In genomic region chr4:87652314-87652934, GRCm38 (mm10) we compare ENCODE assay signal across 20 mouse cellular contexts.
DNase-seq lines count a peak whose midpoint lies in the region; ATAC-seq lines count a peak whose summit lies in the region.
"Had no signal": no experiment of that assay in that cellular context is flagged by ENCODE, and none has a peak within 500 bp of the region (broad histone marks: within the 10 kb centered on the region; RNA-seq: fewer than 3 reads in every experiment).

No protein-coding gene starts in this region.

- H3K27me3 ChIP-seq in intestine, embryonic 16.5 days (replicated peaks; ENCODE audit: control insufficient read depth, insufficient read depth, low read length), result no peaks in the 10 kb centered on the region
- H3K27me3 ChIP-seq in intestine, embryonic 15.5 days (replicated peaks), result no peaks in the 10 kb centered on the region
- H3K27me3 ChIP-seq in forebrain, embryonic 11.5 days (ENCODE audit: control insufficient read depth, insufficient read depth, low read length), result no peaks in the 10 kb centered on the region
- no peaks in the 10 kb centered on the region for H3K27me3 ChIP-seq in forebrain, embryonic 14.5 days (replicated peaks; ENCODE audit: control insufficient read depth, insufficient read depth, low read length)
- H3K27me3 ChIP-seq: CH12.LX; embryonic facial prominence, embryonic 12.5 days; heart, embryonic 13.5 days; hindbrain, embryonic 12.5 days; Patski had no signal

- no peak overlapping the region for H3K4me2 ChIP-seq in intestine, embryonic 16.5 days (ENCODE audit: low read depth, low read length)
- no peak overlapping the region for H3K4me2 ChIP-seq in intestine, embryonic 15.5 days (replicated peaks)
- no peak overlapping the region for H3K4me2 ChIP-seq in forebrain, embryonic 11.5 days (ENCODE audit: low read depth, low read length, severe bottlenecking)
- no peak overlapping the region for H3K4me2 ChIP-seq in forebrain, embryonic 14.5 days (ENCODE audit: low read length)
- H3K4me2 ChIP-seq: embryonic facial prominence, embryonic 12.5 days; heart, embryonic 13.5 days; hindbrain, embryonic 12.5 days had no signal

- H3K27ac ChIP-seq in intestine, embryonic 16.5 days (ENCODE audit: low read length), result no peak overlapping the region
- no peak overlapping the region for H3K27ac ChIP-seq in intestine, embryonic 15.5 days
- H3K27ac ChIP-seq in forebrain, embryonic 11.5 days (ENCODE audit: low read depth, low read length), result peak overlapping the region; percentile 18; the same call in 1 of the 2 replicates
- peak overlapping the region; percentile 36; the same call in 1 of the 2 replicates for H3K27ac ChIP-seq in forebrain, embryonic 14.5 days (ENCODE audit: low read depth, low read length)
- H3K27ac ChIP-seq: embryonic facial prominence, embryonic 12.5 days; heart, embryonic 13.5 days; hindbrain, embryonic 12.5 days had no signal

- H3K4me1 ChIP-seq in intestine, embryonic 16.5 days (ENCODE audit: control insufficient read depth, insufficient read depth, low read length), result peaks cover 5% of the 10 kb centered on the region
- peaks cover 6% of the 10 kb centered on the region for H3K4me1 ChIP-seq in intestine, embryonic 15.5 days (replicated peaks)
- H3K4me1 ChIP-seq in forebrain, embryonic 11.5 days (replicated peaks; ENCODE audit: control insufficient read depth, insufficient read depth, low read length), result peaks cover 12% of the 10 kb centered on the region; the same call in 1 of the 2 replicates
- peaks cover 36% of the 10 kb centered on the region for H3K4me1 ChIP-seq in forebrain, embryonic 14.5 days (ENCODE audit: control insufficient read depth, insufficient read depth, low read length)

- ATAC-seq in intestine, embryonic 16.5 days, result 0 out of 2 replicates have a peak, but pooled peaks have one; percentile 37
- ATAC-seq in intestine, embryonic 15.5 days, result no peak
- no peak for ATAC-seq in forebrain, embryonic 11.5 days (replicated peaks; ENCODE audit: low FRiP score)
- no peak for ATAC-seq in forebrain, embryonic 14.5 days
- ATAC-seq: hindbrain, postnatal 0 days; Patski had no signal

- DNase-seq in forebrain, embryonic 11.5 days (ENCODE audit: low spot score), result peak; percentile 44
- peak; percentile 51 for DNase-seq in forebrain, embryonic 14.5 days (ENCODE audit: low spot score)
- no peak for DNase-seq in testis, postnatal 10 days (ENCODE audit: low spot score)
- no peak for DNase-seq in embryo, embryonic 9.5 days (ENCODE audit: extremely low spot score)
- DNase-seq: adrenal gland, adult 2 months; adrenal gland, postnatal 25 days; cerebellum, adult 2 months; cerebellum, postnatal 10 days; embryo, embryonic 11 days; gastrocnemius, postnatal 36 days; heart, adult 11 months; heart, postnatal 36 days had no signal

- H3K36me3 ChIP-seq in intestine, embryonic 16.5 days (ENCODE audit: control insufficient read depth, insufficient read depth, low read length), result no peaks in the 10 kb centered on the region
- H3K36me3 ChIP-seq in intestine, embryonic 15.5 days, result no peaks in the 10 kb centered on the region
- H3K36me3 ChIP-seq in forebrain, embryonic 11.5 days (ENCODE audit: control insufficient read depth, insufficient read depth, low read length), result no peaks in the 10 kb centered on the region
- no peaks in the 10 kb centered on the region for H3K36me3 ChIP-seq in forebrain, embryonic 14.5 days (ENCODE audit: control insufficient read depth, insufficient read depth, low read length)
- H3K36me3 ChIP-seq: embryonic facial prominence, embryonic 12.5 days; heart, embryonic 13.5 days; hindbrain, embryonic 12.5 days had no signal

- H3K4me3 ChIP-seq in intestine, embryonic 16.5 days (ENCODE audit: low read length), result no peak overlapping the region
- H3K4me3 ChIP-seq in intestine, embryonic 15.5 days (replicated peaks), result no peak overlapping the region
- no peak overlapping the region for H3K4me3 ChIP-seq in forebrain, embryonic 11.5 days (ENCODE audit: low read depth, low read length)
- H3K4me3 ChIP-seq in forebrain, embryonic 14.5 days (ENCODE audit: low read depth, low read length), result no peak overlapping the region
- H3K4me3 ChIP-seq: embryonic facial prominence, embryonic 12.5 days; heart, embryonic 13.5 days; hindbrain, embryonic 12.5 days had no signal

- H3K9me3 ChIP-seq in intestine, embryonic 16.5 days (ENCODE audit: control insufficient read depth, low read length), result no peaks in the 10 kb centered on the region
- H3K9me3 ChIP-seq in intestine, embryonic 15.5 days, result no peaks in the 10 kb centered on the region
- H3K9me3 ChIP-seq in forebrain, embryonic 11.5 days (ENCODE audit: control insufficient read depth, low read length), result no peaks in the 10 kb centered on the region
- H3K9me3 ChIP-seq in forebrain, embryonic 14.5 days (replicated peaks; ENCODE audit: control insufficient read depth, low read length), result no peaks in the 10 kb centered on the region
- H3K9me3 ChIP-seq: embryonic facial prominence, embryonic 12.5 days; heart, embryonic 13.5 days; hindbrain, embryonic 12.5 days had no signal

- H3K9ac ChIP-seq in intestine, embryonic 16.5 days (ENCODE audit: low read depth, low read length), result no peak overlapping the region
- no peak overlapping the region for H3K9ac ChIP-seq in intestine, embryonic 15.5 days
- no peak overlapping the region for H3K9ac ChIP-seq in forebrain, embryonic 11.5 days (ENCODE audit: low read length)
- no peak overlapping the region for H3K9ac ChIP-seq in forebrain, embryonic 14.5 days (ENCODE audit: low read length)
- H3K9ac ChIP-seq: embryonic facial prominence, embryonic 12.5 days; heart, embryonic 13.5 days; hindbrain, embryonic 12.5 days had no signal

- 72% methylated on average over 8 of the region's 8 CpGs for WGBS in intestine, embryonic 16.5 days
- 68% methylated on average over 8 of the region's 8 CpGs for WGBS in intestine, embryonic 15.5 days
- WGBS in forebrain, embryonic 11.5 days, result 66% methylated on average over 8 of the region's 8 CpGs
- WGBS in forebrain, embryonic 14.5 days, result 37% methylated on average over 8 of the region's 8 CpGs

Comparison
In these comparisons a context has a peak if more than half of its experiments do, and no peak if none do; other contexts are left out.
1. H3K27ac ChIP-seq: peak in forebrain, embryonic 11.5 days (single experiment) and forebrain, embryonic 14.5 days (single experiment); none in intestine, embryonic 16.5 days (single experiment) and intestine, embryonic 15.5 days (single experiment).
2. DNase-seq: peak in forebrain, embryonic 11.5 days (single experiment) and forebrain, embryonic 14.5 days (single experiment); none in testis, postnatal 10 days (single experiment) and embryo, embryonic 9.5 days (single experiment).